Mouse (Mus musculus): ENCODE data around the gene Frmd4a.

Frmd4a gene

GRCm38 (mm10) chr2:4017528-4018288 lies at the start of gene Frmd4a:
Frmd4a (plus strand) TSS chr2:4017717.
- peak; percentile 28 for DNase-seq

GRCm38 (mm10) chr2:3988876-3989275 lies 28.6 kb upstream of the Frmd4a start:
- DNase-seq: no peak

GRCm38 (mm10) chr2:3990431-3990830 lies 27.1 kb upstream of the Frmd4a start:
- DNase-seq: no peak

GRCm38 (mm10) chr2:4018431-4018876 lies 937 bp downstream of the Frmd4a start:
- peak; percentile 22 for DNase-seq

GRCm38 (mm10) chr2:4018909-4019308 lies 1.4 kb downstream of the Frmd4a start:
- no peak for DNase-seq

- no peak for DNase-seq
Measured at GRCm38 (mm10) chr2:4024927-4025326, 7.4 kb downstream of the Frmd4a start.

GRCm38 (mm10) chr2:4029031-4029747 lies 11.7 kb downstream of the Frmd4a start:
- no peak for DNase-seq

- DNase-seq: no peak
Measured at GRCm38 (mm10) chr2:4036153-4036589, 18.7 kb downstream of the Frmd4a start.

- DNase-seq: peak; percentile 11
Measured at GRCm38 (mm10) chr2:4036651-4037117, 19.2 kb downstream of the Frmd4a start.

GRCm38 (mm10) chr2:4042009-4042408 lies 24.5 kb downstream of the Frmd4a start:
- DNase-seq: no peak

- DNase-seq: no peak
Measured at GRCm38 (mm10) chr2:4055481-4055880, 38.0 kb downstream of the Frmd4a start.

- DNase-seq: no peak
Measured at GRCm38 (mm10) chr2:4060675-4061074, 43.2 kb downstream of the Frmd4a start.

- no peak for DNase-seq
Measured at GRCm38 (mm10) chr2:4071831-4072230, 54.3 kb downstream of the Frmd4a start.

GRCm38 (mm10) chr2:4083877-4084276 lies 66.4 kb downstream of the Frmd4a start:
- DNase-seq: no peak

GRCm38 (mm10) chr2:4097601-4098000 lies 80.1 kb downstream of the Frmd4a start:
- no peak for DNase-seq

GRCm38 (mm10) chr2:4098948-4099776 lies 81.6 kb downstream of the Frmd4a start:
- DNase-seq: peak; percentile 33

GRCm38 (mm10) chr2:4099777-4100104 lies 82.2 kb downstream of the Frmd4a start:
- no peak for DNase-seq

GRCm38 (mm10) chr2:4101370-4101769 lies 83.9 kb downstream of the Frmd4a start:
- no peak for DNase-seq

- DNase-seq: no peak
Measured at GRCm38 (mm10) chr2:4113303-4113920, 95.9 kb downstream of the Frmd4a start.

GRCm38 (mm10) chr2:4119678-4120458 lies 102.4 kb downstream of the Frmd4a start:
- no peak for DNase-seq

- DNase-seq: no peak
Measured at GRCm38 (mm10) chr2:4131216-4131615, 113.7 kb downstream of the Frmd4a start.

GRCm38 (mm10) chr2:4137493-4137892 lies 120.0 kb downstream of the Frmd4a start:
- DNase-seq: no peak
